Mouse (Mus musculus): ENCODE results near the gene Ypel2.

Gene Ypel2

DNA sequence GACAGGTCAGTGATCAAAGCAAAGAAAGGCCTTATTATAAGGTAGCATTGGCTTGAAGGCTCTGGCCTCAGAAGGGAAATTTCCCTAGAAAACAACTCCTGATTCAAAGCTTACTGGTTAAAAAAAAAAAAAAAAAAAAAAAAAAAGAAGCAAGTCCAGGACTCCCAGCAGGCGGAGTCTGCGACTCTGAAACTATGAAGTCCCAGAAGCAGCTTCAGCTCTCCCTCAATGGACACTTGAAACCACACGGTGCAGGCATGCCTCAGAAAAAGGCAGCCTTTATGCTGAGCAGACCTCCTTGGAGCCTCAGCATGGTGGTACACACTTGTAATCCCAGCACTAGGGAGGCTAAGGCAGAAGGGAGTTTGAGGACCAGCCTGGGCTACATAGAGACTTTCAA lies 97.9 kb downstream of the Ypel2 start:
- in situ Hi-C loops (cut with MboI) = no loop called here

DNA sequence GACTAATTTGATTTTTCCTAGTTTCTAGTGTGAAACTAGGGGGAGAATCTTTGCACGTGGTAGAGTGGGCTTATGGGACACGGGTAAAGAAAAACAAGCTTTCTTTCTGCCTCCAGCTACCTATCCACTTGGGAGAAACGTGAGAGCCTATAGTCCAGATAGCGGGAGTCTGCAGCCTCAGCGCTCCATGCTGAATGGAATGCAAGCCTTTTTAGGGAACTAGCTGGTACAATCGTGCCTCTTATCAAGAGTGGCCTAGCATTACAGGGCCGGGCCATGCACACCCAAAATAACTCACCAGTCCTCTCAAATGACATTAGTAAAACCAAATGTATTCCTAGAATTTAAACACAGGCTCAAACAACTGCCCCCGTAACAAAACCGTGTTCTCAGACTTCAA lies 98.4 kb downstream of the Ypel2 start:
- in situ Hi-C loops (cut with MboI) = no loop called here

DNA sequence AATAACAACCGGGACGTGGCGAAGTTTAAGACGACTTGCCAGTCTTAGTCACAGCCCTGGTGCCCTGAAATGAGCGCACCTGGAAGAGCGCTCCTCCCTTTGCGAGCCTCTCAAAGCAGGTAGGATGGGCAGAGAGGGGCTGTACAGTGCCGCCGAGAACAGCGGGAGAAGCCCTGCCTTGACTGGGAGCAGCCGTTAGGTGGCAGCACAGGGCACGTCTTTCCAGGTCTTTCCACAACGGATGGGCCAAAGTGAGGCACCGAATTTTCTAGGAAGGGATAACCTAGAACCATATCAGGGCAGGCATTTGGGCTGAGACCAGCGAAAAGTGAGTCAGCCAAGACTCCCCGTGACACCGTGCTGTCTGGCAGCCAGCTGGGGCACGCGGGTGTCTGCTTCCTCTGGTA lies 99.3 kb downstream of the Ypel2 start:
- in situ Hi-C loops (cut with MboI) = no loop called here

DNA sequence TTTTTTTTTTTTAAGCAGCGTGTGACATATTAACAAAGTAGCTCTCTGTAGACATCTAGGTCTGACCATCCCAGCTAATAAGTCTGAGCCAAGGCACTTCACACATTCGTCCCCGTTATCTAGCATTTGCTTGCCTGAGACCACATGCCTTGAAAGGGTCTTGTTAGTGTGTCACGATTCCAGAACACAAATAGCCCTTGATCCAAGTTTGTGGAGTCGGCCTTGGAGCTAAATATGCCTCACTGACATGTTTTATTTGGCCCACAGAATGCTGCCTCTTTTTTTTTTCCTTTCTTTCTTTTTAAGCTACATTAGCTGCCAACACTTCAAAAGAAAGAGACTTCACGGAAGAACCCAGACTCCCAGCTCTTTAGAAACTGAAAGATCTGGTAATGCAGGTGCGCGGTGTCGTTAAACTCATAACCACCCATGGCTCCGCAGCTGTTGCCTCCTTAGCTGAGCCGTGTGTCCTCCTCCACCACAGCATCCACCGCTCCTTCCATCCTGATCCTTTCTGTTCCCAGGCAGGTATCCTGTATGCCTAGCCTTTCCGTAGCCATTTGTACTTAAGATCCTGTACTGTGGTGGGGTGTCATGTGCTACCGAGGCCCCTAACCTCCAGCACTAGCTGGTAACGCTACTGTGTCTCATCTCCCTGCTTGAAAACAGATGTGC lies 100.4 kb downstream of the Ypel2 start:
- in situ Hi-C loops (cut with MboI) = no loop called here

Measured in mature B cell (primary cell).